Mouse (Mus musculus) large intestine, adult 2 months (tissue): ENCODE measurements around the gene Znrd1as. TPM values are rescaled to one million over a fixed set of nuclear protein-coding genes. Genes with fewer than 3 reads are reported as not detected.

Source experiments
- DNase-seq: peaks from one replicate; pipeline ENCODE4 v3.0.0-alpha.2; 2012; ENCODE audit warnings: low read depth, low spot score
- WGBS: fragments of 180-500 bp; shearing (Covaris S2); methylation state at CpG from one replicate; pipeline ENCODE4 v1.1.7; 2018; 5-methylcytosine and 5-hydroxymethylcytosine counted together
- polyA plus RNA-seq: library from polyadenylated mRNA; depleted of rRNA; stranded (reverse); fragments of >200 nt; gene quantifications from 2 replicates; pipeline ENCODE4 v1.2.3, GENCODE M21; 2012

The Znrd1as gene
- polyA plus RNA-seq, 1 experiment: 1.2 TPM

DNA sequence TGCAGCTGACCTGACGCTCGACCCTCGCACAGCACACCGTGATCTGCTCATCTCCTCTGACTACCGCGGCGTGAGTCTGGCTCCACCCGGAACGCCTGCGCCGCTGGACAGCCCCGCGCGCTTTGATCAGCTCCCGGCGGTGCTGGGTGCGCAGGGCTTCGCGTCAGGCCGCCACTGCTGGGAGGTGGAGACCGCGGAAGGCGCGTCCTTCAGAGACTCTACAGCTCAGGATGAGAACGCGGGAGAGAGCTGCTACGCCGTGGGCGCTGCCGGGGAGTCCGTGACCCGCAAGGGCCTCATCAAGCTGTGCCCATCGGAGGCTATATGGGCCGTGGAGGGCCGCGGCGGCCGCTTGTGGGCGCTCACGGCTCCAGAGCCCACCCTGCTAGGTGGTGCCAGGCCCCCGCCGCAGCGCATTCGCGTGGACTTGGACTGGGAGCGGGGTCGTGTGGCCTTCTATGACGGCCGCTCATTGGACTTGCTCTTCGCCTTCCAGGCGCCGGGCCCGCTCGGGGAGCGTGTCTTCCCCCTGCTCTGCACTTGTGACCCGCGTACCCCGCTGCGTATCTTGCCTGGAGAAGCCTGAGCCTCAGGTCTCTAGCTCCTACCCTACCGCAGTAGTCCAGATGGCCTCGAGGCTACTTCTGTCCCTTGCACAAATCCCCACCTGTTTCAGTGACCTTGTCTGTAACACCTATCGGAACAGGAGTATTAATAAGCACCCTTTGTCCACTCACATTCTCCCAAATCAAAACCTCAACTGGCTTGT lies 11.2 kb upstream of the Znrd1as start:
- WGBS: 4% methylated on average over 62 of the region's 62 CpGs
- no peak for DNase-seq

- 97% methylated on average over 1 of the region's 1 CpGs for WGBS
- no peak for DNase-seq
These were observed 10.1 kb upstream of the Znrd1as start for GRCm38 (mm10) chr17:36948286-36948685.

GRCm38 (mm10) chr17:36949265-36949664 lies 9.1 kb upstream of the Znrd1as start:
- no peak for DNase-seq
- 97% methylated on average over 8 of the region's 8 CpGs for WGBS

- WGBS: 1% methylated on average over 36 of the region's 36 CpGs
- DNase-seq: peak; percentile 99
These were observed 7.1 kb upstream of the Znrd1as start, which contains the start of gene Ppp1r11 for GRCm38 (mm10) chr17:36950981-36951947. TSS of gene Ppp1r11 (minus strand) at chr17:36951741.

DNA sequence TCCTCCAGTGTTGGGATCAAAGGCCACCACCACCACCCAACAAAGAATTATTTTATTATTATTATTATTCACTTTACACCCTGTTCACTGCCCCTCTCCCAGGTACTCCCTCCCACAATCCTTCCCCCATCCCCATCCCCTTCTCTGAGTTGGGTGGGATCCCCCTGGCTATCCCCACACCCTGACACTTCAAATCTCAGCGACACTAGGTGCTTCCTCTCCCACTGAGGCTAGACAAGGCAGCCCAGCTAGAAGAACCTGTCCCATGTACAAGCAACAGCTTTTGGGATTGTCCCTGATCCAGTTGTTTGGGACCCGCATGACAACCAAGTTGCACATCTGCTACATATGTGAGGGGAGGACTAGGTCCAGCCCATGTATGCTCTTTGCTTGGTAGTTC lies 5.8 kb upstream of the Znrd1as start:
- DNase-seq: no peak
- WGBS: 91% methylated on average over 2 of the region's 2 CpGs

DNA sequence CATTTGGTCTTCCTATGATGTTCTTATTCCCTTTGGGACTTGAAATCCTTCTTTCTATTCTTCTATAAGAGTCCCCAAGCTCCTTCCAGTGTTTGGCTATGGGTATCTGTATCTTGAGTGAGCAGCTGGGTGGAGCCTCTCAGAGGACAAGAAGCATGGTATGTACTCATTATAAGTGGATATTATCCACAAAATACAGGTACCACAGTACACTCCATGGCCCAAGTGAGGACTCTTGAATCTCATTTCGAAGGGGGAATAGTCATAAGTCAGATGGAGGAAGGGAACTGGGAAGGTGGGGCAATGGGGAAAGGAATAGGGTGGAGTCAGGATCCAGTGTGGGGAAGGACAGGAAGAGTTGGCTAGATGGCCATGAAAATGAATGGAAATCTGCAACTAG lies 5.3 kb upstream of the Znrd1as start:
- 82% methylated on average over 1 of the region's 1 CpGs for WGBS
- DNase-seq: no peak

DNA sequence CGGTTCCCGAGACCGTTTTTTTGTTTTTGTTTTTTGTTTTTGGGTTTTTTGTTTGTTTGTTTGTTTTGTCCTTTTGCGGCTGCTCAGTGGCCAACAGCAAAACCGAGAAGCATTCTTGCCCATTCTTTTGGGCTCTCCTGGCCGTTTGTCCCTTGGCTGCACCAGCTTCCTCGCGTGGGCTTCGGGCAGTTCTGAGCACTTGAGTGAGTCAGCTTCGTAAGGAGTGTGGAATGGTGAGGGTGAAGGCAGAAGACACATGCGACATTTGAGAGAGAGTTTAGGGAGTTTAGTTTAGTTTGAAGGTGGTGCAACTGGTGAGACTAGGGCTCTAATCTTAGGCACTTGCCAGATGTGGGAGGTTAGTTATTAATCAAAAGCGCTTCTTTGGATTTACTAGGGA lies 492 bp downstream of the Znrd1as start:
- DNase-seq: no peak
- WGBS: 11% methylated on average over 12 of the region's 12 CpGs

GRCm38 (mm10) chr17:36961125-36961524 lies 2.7 kb downstream of the Znrd1as start:
- WGBS: 50% methylated on average over 1 of the region's 1 CpGs
- DNase-seq: no peak

DNA sequence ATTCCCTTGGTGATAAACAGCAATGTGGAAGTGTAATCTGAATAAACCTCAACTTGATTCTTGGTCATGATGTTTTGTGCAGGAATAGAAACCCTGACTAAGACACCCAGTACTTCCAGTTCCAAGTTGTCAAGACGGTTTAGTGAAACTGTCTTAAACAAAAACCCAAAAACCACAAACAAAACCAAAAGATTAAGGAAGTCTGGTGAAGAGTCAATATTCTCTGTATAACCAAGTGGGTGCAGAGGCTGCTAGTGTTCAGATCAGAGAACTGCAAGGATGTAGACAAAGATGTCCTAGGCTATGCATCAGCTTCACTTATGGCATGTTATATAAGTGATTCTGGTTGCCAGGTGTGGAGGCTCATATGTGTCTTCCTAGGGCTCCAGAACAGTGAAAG lies 8.5 kb downstream of the Znrd1as start:
- DNase-seq: no peak
- WGBS: 72% methylated on average over 1 of the region's 1 CpGs

- WGBS: 65% methylated on average over 14 of the region's 14 CpGs
- DNase-seq: no peak
These were observed 12.0 kb downstream of the Znrd1as start for GRCm38 (mm10) chr17:36970316-36970890.

- WGBS: 83% methylated on average over 6 of the region's 6 CpGs
- DNase-seq: no peak
These were observed 12.9 kb downstream of the Znrd1as start for GRCm38 (mm10) chr17:36971172-36971850.

DNA sequence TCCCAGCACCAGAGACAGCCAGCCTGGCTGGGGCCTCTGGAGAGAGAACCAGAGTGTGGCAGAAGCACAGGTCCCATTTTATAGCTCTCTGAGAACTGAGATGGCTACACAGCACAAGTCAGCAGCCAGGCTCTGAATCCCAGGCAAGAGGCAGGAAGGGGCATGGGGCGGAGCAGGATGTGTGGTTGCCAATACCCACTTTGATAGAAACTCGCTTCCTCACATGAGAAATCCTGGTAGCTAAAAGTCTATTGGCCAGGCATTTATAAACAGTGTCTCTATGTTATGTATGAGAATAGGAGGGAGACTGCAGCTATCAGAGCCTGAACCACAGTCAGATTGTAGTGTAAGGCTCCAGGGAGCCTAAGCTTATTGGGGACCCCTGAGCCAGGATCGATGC lies 14.4 kb downstream of the Znrd1as start:
- 69% methylated on average over 3 of the region's 3 CpGs for WGBS

DNA sequence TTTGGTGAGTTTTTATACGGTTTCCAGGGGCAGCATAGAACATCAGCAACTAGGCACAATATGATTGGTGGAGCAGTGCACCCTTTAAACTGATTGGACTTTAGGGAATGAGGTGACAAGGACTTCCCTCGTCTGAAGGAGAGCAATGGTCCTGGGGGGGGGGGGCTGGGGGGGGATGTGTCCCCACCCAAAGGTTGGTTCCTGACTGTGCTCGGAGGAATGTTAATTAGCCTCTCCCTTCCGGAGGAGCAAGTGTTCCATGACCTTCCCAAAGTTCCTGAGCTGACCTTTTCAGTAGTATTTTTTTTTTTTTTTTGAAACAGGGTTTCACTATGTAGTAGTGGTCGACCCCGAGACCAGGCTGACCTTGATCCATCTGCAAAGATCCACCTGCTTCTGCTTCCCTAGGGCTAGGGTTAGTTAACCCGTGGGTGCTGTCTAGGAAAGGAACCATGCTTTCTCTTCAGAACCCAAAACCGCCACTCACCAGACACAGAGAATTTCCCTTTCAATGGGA lies 14.9 kb downstream of the Znrd1as start:
- 57% methylated on average over 8 of the region's 8 CpGs for WGBS
- DNase-seq: no peak

More for the DNA sequence above, 14.4 kb downstream of the Znrd1as start:
- DNase-seq: no peak

- WGBS: 9% methylated on average over 18 of the region's 18 CpGs
- no peak for DNase-seq
These were observed 22.9 kb downstream of the Znrd1as start, which contains the start of gene 2410137M14Rik for GRCm38 (mm10) chr17:36981221-36981813. TSS of gene 2410137M14Rik (minus strand) at chr17:36981237.

- DNase-seq: no peak
- 25% methylated on average over 4 of the region's 4 CpGs for WGBS
These were observed 23.5 kb downstream of the Znrd1as start for GRCm38 (mm10) chr17:36981845-36982244.

DNA sequence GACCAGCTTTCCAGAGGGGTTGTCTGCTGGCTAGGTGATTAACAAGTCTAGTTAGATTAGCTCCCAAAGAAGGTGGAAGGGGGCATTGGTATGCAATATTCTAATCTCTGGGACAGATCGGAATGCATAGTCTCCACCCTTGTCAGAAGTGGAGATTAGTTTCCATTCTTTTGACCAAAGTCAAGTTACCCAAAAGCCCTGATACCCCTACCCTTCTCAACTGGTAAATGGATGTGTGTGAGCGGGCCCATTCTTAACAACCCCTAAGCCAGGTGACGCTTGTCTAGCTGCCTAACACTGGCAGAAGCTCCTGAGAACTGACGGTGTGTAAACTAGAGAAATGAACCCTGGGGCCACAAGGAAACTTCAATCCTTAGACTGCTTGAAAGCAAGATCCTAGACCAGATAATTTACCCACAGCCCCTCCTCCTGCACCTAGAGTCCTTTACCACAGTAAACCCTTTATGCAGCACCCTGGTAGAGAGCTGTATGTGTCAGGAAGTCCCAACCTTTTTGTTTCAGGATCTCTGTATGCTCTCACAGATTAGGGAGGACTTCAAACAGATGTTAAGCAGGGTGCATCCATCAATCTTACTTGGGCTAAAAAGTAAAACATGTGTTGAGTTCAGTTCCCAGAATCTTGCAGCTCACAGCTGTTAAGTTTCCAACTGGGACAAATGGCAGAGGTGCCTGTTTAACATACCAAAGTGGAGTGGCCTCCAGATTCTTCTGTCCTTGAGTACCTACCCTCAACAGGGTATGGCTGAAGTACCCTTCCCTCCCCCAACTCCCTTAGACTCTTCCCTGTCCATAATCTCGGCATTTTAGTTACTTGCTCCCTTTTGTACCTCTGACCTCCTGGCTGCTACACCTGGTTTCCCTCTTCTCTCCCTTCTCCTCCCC lies 24.1 kb downstream of the Znrd1as start:
- no peak for DNase-seq
- WGBS: 63% methylated on average over 5 of the region's 5 CpGs

GRCm38 (mm10) chr17:36988475-36988874 lies 30.1 kb downstream of the Znrd1as start:
- DNase-seq: no peak
- WGBS: 12% methylated on average over 24 of the region's 24 CpGs

- no peak for DNase-seq
- WGBS: 45% methylated on average over 5 of the region's 5 CpGs
These were observed 31.0 kb downstream of the Znrd1as start, which contains the start of gene H2-M5 for GRCm38 (mm10) chr17:36989437-36989836. TSS of gene H2-M5 (minus strand) at chr17:36989537.
